Mouse (Mus musculus) sigmoid colon, adult 10 weeks (tissue): ENCODE measurements around the gene Vcpkmt. TPM values are rescaled to one million over a fixed set of nuclear protein-coding genes. Genes with fewer than 3 reads are reported as not detected.

Experiments
- polyA plus RNA-seq: library from polyadenylated mRNA; stranded (reverse); fragments of 350-450 nt; fragmentation: Illumina TruSeq; extraction: RNeasy Lipid Tissue Mini Kit (QIAGEN cat#74804); gene quantifications from one replicate; pipeline ENCODE4 v1.2.3, GENCODE M21; 2014; ENCODE audit warnings: low read depth, low replicate concordance

Gene Vcpkmt
- 19.7 TPM for polyA plus RNA-seq

DNA sequence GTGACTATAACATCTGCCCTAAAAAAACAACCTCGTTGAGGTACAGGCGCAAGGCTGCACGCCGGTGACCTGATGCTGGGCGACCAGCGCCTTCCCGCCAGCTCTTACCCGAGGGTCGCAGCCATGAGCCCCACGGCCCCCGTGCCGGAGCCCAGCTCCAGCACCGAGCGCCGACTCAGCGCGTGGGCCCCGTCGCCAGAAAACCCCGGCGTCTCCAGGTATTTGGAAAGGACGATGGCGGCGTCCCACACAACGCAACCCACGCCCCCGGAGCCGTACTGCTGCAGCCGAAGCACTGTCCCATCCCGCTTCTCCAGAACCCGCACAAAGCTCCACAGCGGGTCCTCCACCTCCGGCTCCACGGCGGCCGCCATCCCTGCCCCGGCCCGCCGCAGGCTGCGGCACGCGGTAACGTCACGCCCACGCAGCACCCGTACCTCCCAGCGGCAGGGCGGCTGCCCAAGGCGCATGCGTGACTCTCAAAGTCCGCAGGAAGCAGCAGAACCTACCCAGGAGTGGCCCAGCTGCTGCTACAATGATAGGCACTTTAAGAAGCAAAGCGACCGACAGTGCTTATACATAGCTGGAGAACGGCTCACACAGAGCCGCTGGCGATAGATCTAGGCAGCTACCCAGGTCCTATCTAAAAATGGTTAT lies at the start of gene Vcpkmt:
Vcpkmt (minus strand) TSS at position 416 of the 657 bp plus-strand sequence.

Other genes with a start within 250 kb of the Vcpkmt start
- gene Nemf, start 225.9 kb downstream of the Vcpkmt start, polyA plus RNA-seq, result 150 TPM
- 153 TPM for gene Arf6, start 210.9 kb downstream of the Vcpkmt start, polyA plus RNA-seq
- gene Gm9887, start 210.6 kb downstream of the Vcpkmt start, polyA plus RNA-seq, result not detected
- 91.5 TPM for gene Sos2, start 98.8 kb upstream of the Vcpkmt start, polyA plus RNA-seq
- 19.8 TPM for gene L2hgdh, start 141.8 kb upstream of the Vcpkmt start, polyA plus RNA-seq
- 47.0 TPM for gene Atp5s, start 141.9 kb upstream of the Vcpkmt start, polyA plus RNA-seq
- gene Cdkl1, start 208.2 kb upstream of the Vcpkmt start, polyA plus RNA-seq, result 5.7 TPM